Mouse (Mus musculus) kidney, adult 2 months (tissue): ENCODE results near the gene Cd8b1.

Source experiments
- CTCF ChIP-seq: fragments of 200-500 bp; conservative IDR thresholded peaks from 2 replicates; pipeline ENCODE4 v1.5.1; 2011; ENCODE audit warnings: low read depth, mild to moderate bottlenecking, control low read depth, low read length, moderate library complexity, mixed read lengths; ENCODE audit not compliant: insufficient read depth, insufficient read length
- POLR2A ChIP-seq: fragments of 200-500 bp; IDR thresholded peaks from one replicate; pipeline ENCODE4 v1.6.1; 2011; ENCODE audit warnings: low read depth, low read length, control low read depth

- TF ChIP-seq CTCF (no peak), POLR2A (no peak)
Observed at GRCm38 (mm10) chr6:71324816-71325215, 2.2 kb downstream of the Cd8b1 start.
